Comparison of ENCODE assay signal across 19 mouse cellular contexts in genomic region chr1:22208287-22208686, GRCm38 (mm10).
DNase-seq lines count a peak whose midpoint lies in the region; ATAC-seq and TF ChIP-seq lines count a peak whose summit lies in the region.
"Had no signal": no experiment of that assay in that cellular context is flagged by ENCODE, and none has a peak within 500 bp of the region (broad histone marks: within the 10 kb centered on the region; RNA-seq: fewer than 3 reads in every experiment).

No protein-coding gene starts in this region.

- 0 out of 2 replicates have a peak, but pooled peaks have one; percentile 17 for ATAC-seq in midbrain, embryonic 13.5 days
- ATAC-seq in midbrain, embryonic 15.5 days (replicated peaks) = no peak
- ATAC-seq in forebrain, embryonic 11.5 days (replicated peaks; ENCODE audit: low FRiP score) = no peak
- ATAC-seq: activated CD4-positive, CD25-positive, alpha-beta regulatory T cell, adult 4 months; forebrain, embryonic 14.5 days; intestine, embryonic 16.5 days; Patski had no signal

- TF ChIP-seq CTCF in brain, embryonic 14.5 days (IDR thresholded peaks at IDR 0.05; ENCODE audit: borderline replicate concordance, extremely low read depth, insufficient read depth, insufficient read length) = no peak

- H3K9ac ChIP-seq in midbrain, embryonic 13.5 days (replicated peaks) = no peak overlapping the region
- no peak overlapping the region for H3K9ac ChIP-seq in midbrain, embryonic 15.5 days
- H3K9ac ChIP-seq in forebrain, embryonic 11.5 days (ENCODE audit: low read length) = no peak overlapping the region
- H3K9ac ChIP-seq: heart, embryonic 12.5 days had no signal

- H3K36me3 ChIP-seq in midbrain, embryonic 13.5 days = no peaks in the 10 kb centered on the region
- H3K36me3 ChIP-seq in midbrain, embryonic 15.5 days (replicated peaks) = no peaks in the 10 kb centered on the region
- no peaks in the 10 kb centered on the region for H3K36me3 ChIP-seq in forebrain, embryonic 11.5 days (ENCODE audit: control insufficient read depth, insufficient read depth, low read length)
- H3K36me3 ChIP-seq: embryonic facial prominence, embryonic 10.5 days; heart, embryonic 12.5 days had no signal

- no peaks in the 10 kb centered on the region for H3K4me1 ChIP-seq in midbrain, embryonic 13.5 days (replicated peaks)
- H3K4me1 ChIP-seq in midbrain, embryonic 15.5 days = no peaks in the 10 kb centered on the region
- H3K4me1 ChIP-seq in forebrain, embryonic 11.5 days (replicated peaks; ENCODE audit: control insufficient read depth, insufficient read depth, low read length) = no peaks in the 10 kb centered on the region
- H3K4me1 ChIP-seq: embryonic facial prominence, embryonic 10.5 days; heart, embryonic 12.5 days had no signal

- DNase-seq in cerebellum, adult 8-10 months = peak; percentile 4
- DNase-seq in cerebellum, adult 11 months = no peak
- DNase-seq in brain, embryonic 14.5 days (ENCODE audit: low read depth) = peak; percentile 8
- DNase-seq in cerebellum, postnatal 10 days = peak; percentile 71 to 73
- DNase-seq in kidney, postnatal 14 days = no peak
- no peak for DNase-seq in forebrain, embryonic 11.5 days (ENCODE audit: low spot score)
- DNase-seq: adrenal gland, postnatal 25 days; gastrocnemius, adult 2 months; gastrocnemius, postnatal 25 days; kidney, adult 8-10 months had no signal

- H3K27me3 ChIP-seq in midbrain, embryonic 13.5 days = no peaks in the 10 kb centered on the region
- no peaks in the 10 kb centered on the region for H3K27me3 ChIP-seq in midbrain, embryonic 15.5 days (replicated peaks)
- H3K27me3 ChIP-seq in forebrain, embryonic 11.5 days (ENCODE audit: control insufficient read depth, insufficient read depth, low read length) = no peaks in the 10 kb centered on the region
- H3K27me3 ChIP-seq: CH12.LX; heart, embryonic 12.5 days had no signal

- no peak overlapping the region for H3K4me2 ChIP-seq in midbrain, embryonic 13.5 days (replicated peaks)
- no peak overlapping the region for H3K4me2 ChIP-seq in midbrain, embryonic 15.5 days
- no peak overlapping the region for H3K4me2 ChIP-seq in forebrain, embryonic 11.5 days (ENCODE audit: low read depth, low read length, severe bottlenecking)
- H3K4me2 ChIP-seq: heart, embryonic 12.5 days had no signal

- no peak for TF ChIP-seq POLR2A in brain, embryonic 14.5 days (IDR thresholded peaks at IDR 0.05; ENCODE audit: borderline replicate concordance, extremely low read depth, insufficient read depth, insufficient read length, poor library complexity, severe bottlenecking)

- H3K27ac ChIP-seq in midbrain, embryonic 13.5 days = no peak overlapping the region
- no peak overlapping the region for H3K27ac ChIP-seq in midbrain, embryonic 15.5 days
- no peak overlapping the region for H3K27ac ChIP-seq in forebrain, embryonic 11.5 days (ENCODE audit: low read depth, low read length)
- H3K27ac ChIP-seq: embryonic facial prominence, embryonic 10.5 days; gastrocnemius, adult 2 months had no signal

- H3K4me3 ChIP-seq in midbrain, embryonic 13.5 days (replicated peaks) = no peak overlapping the region
- no peak overlapping the region for H3K4me3 ChIP-seq in midbrain, embryonic 15.5 days
- H3K4me3 ChIP-seq in forebrain, embryonic 11.5 days (ENCODE audit: low read depth, low read length) = no peak overlapping the region
- H3K4me3 ChIP-seq: embryonic facial prominence, embryonic 10.5 days; gastrocnemius, adult 2 months; heart, embryonic 12.5 days had no signal

- no peaks in the 10 kb centered on the region for H3K9me3 ChIP-seq in midbrain, embryonic 13.5 days
- H3K9me3 ChIP-seq in midbrain, embryonic 15.5 days = no peaks in the 10 kb centered on the region
- no peaks in the 10 kb centered on the region for H3K9me3 ChIP-seq in forebrain, embryonic 11.5 days (ENCODE audit: control insufficient read depth, low read length)
- H3K9me3 ChIP-seq: embryonic facial prominence, embryonic 10.5 days; heart, embryonic 12.5 days had no signal

- 72% methylated on average over 2 of the region's 2 CpGs for WGBS in midbrain, embryonic 13.5 days
- 76% methylated on average over 2 of the region's 2 CpGs for WGBS in midbrain, embryonic 15.5 days
- 95% methylated on average over 2 of the region's 2 CpGs for WGBS in forebrain, embryonic 11.5 days

Comparison
In these comparisons a context has a peak if more than half of its experiments do, and no peak if none do; other contexts are left out.
1. DNase-seq: peak in cerebellum, adult 8-10 months (single experiment), brain, embryonic 14.5 days (single experiment) and cerebellum, postnatal 10 days (2 of 2); none in cerebellum, adult 11 months (single experiment), kidney, postnatal 14 days (single experiment) and forebrain, embryonic 11.5 days (single experiment).